Mouse (Mus musculus): Measurements from ENCODE around the gene Dusp27. TPM values are rescaled to one million over a fixed set of nuclear protein-coding genes. Genes with fewer than 3 reads are reported as not detected.

Dusp27 gene
- polyA plus RNA-seq, 1 experiment, result 0.05 TPM

GRCm38 (mm10) chr1:166115719-166116118, 12.0 kb downstream of the Dusp27 start:
- no peak for DNase-seq (ENCODE audit: low read depth, low spot score)
- WGBS, result 88% methylated on average over 4 of the region's 4 CpGs

- 55% methylated on average over 3 of the region's 3 CpGs for WGBS
Measured at GRCm38 (mm10) chr1:166114986-166115385, 12.7 kb downstream of the Dusp27 start.

GRCm38 (mm10) chr1:166105464-166105863, 22.3 kb downstream of the Dusp27 start:
- DNase-seq (ENCODE audit: low read depth, low spot score), result no peak
- WGBS, result 61% methylated on average over 6 of the region's 6 CpGs

More at GRCm38 (mm10) chr1:166114986-166115385, 12.7 kb downstream of the Dusp27 start:
- no peak for DNase-seq (ENCODE audit: low read depth, low spot score)

GRCm38 (mm10) chr1:166104858-166105257, 22.9 kb downstream of the Dusp27 start:
- 94% methylated on average over 3 of the region's 3 CpGs for WGBS
- no peak for DNase-seq (ENCODE audit: low read depth, low spot score)

GRCm38 (mm10) chr1:166102920-166103608, 24.7 kb downstream of the Dusp27 start:
- peak; percentile 73 for DNase-seq (ENCODE audit: low read depth, low spot score)
- 41% methylated on average over 11 of the region's 11 CpGs for WGBS

GRCm38 (mm10) chr1:166098120-166098519, 29.6 kb downstream of the Dusp27 start:
- DNase-seq (ENCODE audit: low read depth, low spot score), result no peak
- 93% methylated on average over 2 of the region's 2 CpGs for WGBS

- WGBS, result 26% methylated on average over 3 of the region's 3 CpGs
- peak; percentile 58 for DNase-seq (ENCODE audit: low read depth, low spot score)
Measured at GRCm38 (mm10) chr1:166094462-166094861, 33.3 kb downstream of the Dusp27 start.

GRCm38 (mm10) chr1:166090306-166090705, 37.4 kb downstream of the Dusp27 start:
- DNase-seq (ENCODE audit: low read depth, low spot score), result no peak
- WGBS, result 88% methylated on average over 2 of the region's 2 CpGs

GRCm38 (mm10) chr1:166089739-166090138, 38.0 kb downstream of the Dusp27 start:
- 38% methylated on average over 4 of the region's 4 CpGs for WGBS
- DNase-seq (ENCODE audit: low read depth, low spot score), result no peak

GRCm38 (mm10) chr1:166089337-166089736, 38.4 kb downstream of the Dusp27 start:
- 26% methylated on average over 3 of the region's 3 CpGs for WGBS
- DNase-seq (ENCODE audit: low read depth, low spot score), result no peak

- no peak for DNase-seq (ENCODE audit: low read depth, low spot score)
- 81% methylated on average over 19 of the region's 19 CpGs for WGBS
Measured at GRCm38 (mm10) chr1:166088446-166089170, 39.1 kb downstream of the Dusp27 start.

GRCm38 (mm10) chr1:166077052-166077735, 50.5 kb downstream of the Dusp27 start:
- DNase-seq (ENCODE audit: low read depth, low spot score), result peak; percentile 80
- WGBS, result 10% methylated on average over 6 of the region's 6 CpGs

- 46% methylated on average over 2 of the region's 2 CpGs for WGBS
- no peak for DNase-seq (ENCODE audit: low read depth, low spot score)
Measured at GRCm38 (mm10) chr1:166067856-166068440, 59.8 kb downstream of the Dusp27 start.

- DNase-seq (ENCODE audit: low read depth, low spot score), result no peak
- WGBS, result 94% methylated on average over 3 of the region's 3 CpGs
Measured at GRCm38 (mm10) chr1:166063870-166064269, 63.9 kb downstream of the Dusp27 start.

GRCm38 (mm10) chr1:166061532-166061931, 66.2 kb downstream of the Dusp27 start:
- no peak for DNase-seq (ENCODE audit: low read depth, low spot score)

GRCm38 (mm10) chr1:166060406-166060805, 67.3 kb downstream of the Dusp27 start:
- DNase-seq (ENCODE audit: low read depth, low spot score), result no peak
- 73% methylated on average over 1 of the region's 1 CpGs for WGBS

More at GRCm38 (mm10) chr1:166061532-166061931, 66.2 kb downstream of the Dusp27 start:
- 65% methylated on average over 3 of the region's 3 CpGs for WGBS

- no peak for DNase-seq (ENCODE audit: low read depth, low spot score)
- WGBS, result 71% methylated on average over 9 of the region's 9 CpGs
Measured at GRCm38 (mm10) chr1:166056098-166056756, 71.5 kb downstream of the Dusp27 start.

- DNase-seq (ENCODE audit: low read depth, low spot score), result no peak
- 33% methylated on average over 10 of the region's 10 CpGs for WGBS
Measured at GRCm38 (mm10) chr1:166053285-166053955, 74.3 kb downstream of the Dusp27 start.

Measured in large intestine, adult 2 months (tissue).